In the genomic region with DNA sequence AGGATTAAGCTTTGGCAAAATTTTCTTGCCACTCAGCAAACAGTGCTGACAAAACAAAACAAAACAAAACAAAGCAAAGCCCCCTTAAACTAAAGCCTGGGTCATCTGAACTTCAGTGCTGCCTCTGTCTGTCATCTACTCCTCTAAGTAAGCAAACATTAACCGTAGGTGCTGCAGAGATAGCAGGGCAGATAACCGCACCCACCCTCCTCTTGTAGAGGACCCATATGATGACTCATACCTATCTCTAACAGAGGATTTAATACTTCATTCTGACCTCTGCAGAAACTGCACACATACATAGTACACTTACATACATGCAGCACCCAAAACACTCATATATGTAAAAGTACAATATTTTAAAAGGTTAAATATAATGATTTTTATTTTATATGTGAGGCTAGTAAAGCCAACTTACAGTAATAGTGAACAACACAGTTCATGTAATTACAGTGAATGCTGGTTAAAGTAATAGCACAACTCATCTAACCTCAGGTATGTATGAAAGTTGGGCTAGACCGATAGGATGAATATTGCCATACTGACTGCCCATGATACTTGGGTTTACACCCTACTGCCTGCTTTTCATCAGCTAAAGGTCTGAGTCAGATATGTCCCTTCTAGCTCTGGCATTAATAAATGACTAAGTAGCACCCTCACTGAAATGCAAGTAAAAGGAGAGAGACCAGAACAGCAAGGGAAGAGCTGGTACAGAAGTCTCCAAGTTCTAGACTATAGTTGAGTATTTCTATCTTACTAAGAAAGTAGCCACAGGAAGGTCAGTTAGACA, we compare ENCODE assay signal across 26 mouse cellular contexts. TPM values are rescaled to one million over a fixed set of nuclear protein-coding genes. Genes with fewer than 3 reads are reported as not detected.
DNase-seq lines count a peak whose midpoint lies in the region; ATAC-seq and TF ChIP-seq lines count a peak whose summit lies in the region.
"Had no signal": no experiment of that assay in that cellular context is flagged by ENCODE, and none has a peak within 500 bp of the region (broad histone marks: within the 10 kb centered on the region; RNA-seq: fewer than 3 reads in every experiment).

No protein-coding gene starts in this region.

- TF ChIP-seq CTCF in liver, postnatal 0 days (IDR thresholded peaks at IDR 0.05; ENCODE audit: low read depth): no peak
- TF ChIP-seq CTCF in Patski (IDR thresholded peaks at IDR 0.05): no peak

- H3K36me3 ChIP-seq in liver, postnatal 0 days (replicated peaks; ENCODE audit: insufficient read depth, low read length): peaks cover 7% of the 10 kb centered on the region
- H3K36me3 ChIP-seq in liver, embryonic 13.5 days: peaks cover 13% of the 10 kb centered on the region

- peaks cover 8% of the 10 kb centered on the region; the same call in 1 of the 2 replicates for H3K4me1 ChIP-seq in liver, postnatal 0 days (ENCODE audit: insufficient read depth)
- peaks cover 22% of the 10 kb centered on the region for H3K4me1 ChIP-seq in liver, embryonic 13.5 days (replicated peaks)
- H3K4me1 ChIP-seq: embryonic facial prominence, embryonic 10.5 days; heart, embryonic 15.5 days; hindbrain, embryonic 13.5 days; limb, embryonic 13.5 days; midbrain, embryonic 12.5 days had no signal

- no peak overlapping the region for H3K4me3 ChIP-seq in liver, postnatal 0 days (ENCODE audit: low read depth, low read length)
- H3K4me3 ChIP-seq in liver, embryonic 13.5 days (replicated peaks): no peak overlapping the region
- H3K4me3 ChIP-seq: embryonic facial prominence, embryonic 10.5 days; heart, embryonic 15.5 days; hindbrain, embryonic 13.5 days; limb, embryonic 13.5 days; midbrain, embryonic 12.5 days had no signal

- CTCF ChIA-PET in Patski (lab: Charles Lee): interaction anchor here (0.8 to 3.1 kb wide), 3 partner anchors 9 to 15 kb away, joined by 3 to 16 read pairs (median 3); no protein-coding TSS in a partner anchor

- no peak overlapping the region for H3K27ac ChIP-seq in liver, postnatal 0 days (ENCODE audit: low read depth)
- H3K27ac ChIP-seq in liver, embryonic 13.5 days: peak overlapping the region; percentile 43
- H3K27ac ChIP-seq: embryonic facial prominence, embryonic 10.5 days; heart, embryonic 15.5 days; hindbrain, embryonic 13.5 days; kidney, postnatal 0 days; limb, embryonic 13.5 days; midbrain, embryonic 12.5 days had no signal

- POLR2A ChIA-PET in Patski (lab: Charles Lee): interaction anchor here (0.9 kb wide), 1 partner anchor 11 kb away, joined by 3 read pairs; no protein-coding TSS in a partner anchor

- in situ Hi-C loops in Patski (cut with MboI; ENCODE audit: low pct_unique_long_range_greater_than_20kb): no loop called here

- ATAC-seq in liver, postnatal 0 days: no peak; the same call in 1 of the 2 replicates
- peak; percentile 53 for ATAC-seq in Patski
- ATAC-seq in liver, embryonic 13.5 days (ENCODE audit: low read depth): peak; percentile 97
- no peak for ATAC-seq in frontal cortex, adult (ENCODE audit: low TSS enrichment)
- ATAC-seq: forebrain, postnatal 0 days had no signal

- DNase-seq in liver (peak; percentile 67), Patski (ENCODE audit: low read depth, low spot score) (no peak)
- DNase-seq in liver, postnatal 0 days: no peak
- no peak for DNase-seq in liver, embryonic 13.5 days
- DNase-seq in yolk sac, embryonic 10.5 days (ENCODE audit: low spot score): peak; percentile 14
- DNase-seq in lung, postnatal 4 days: no peak
- DNase-seq: adrenal gland, postnatal 14 days; cerebellum, adult 9-10 months; forebrain, postnatal 0 days; gastrocnemius, postnatal 36 days; heart, postnatal 36 days; layer of hippocampus, adult 9-11 months; lung, embryonic 14.5 days; lung, postnatal 36 days had no signal

- TF ChIP-seq EP300 in liver, postnatal 0 days (IDR thresholded peaks at IDR 0.05; ENCODE audit: low read depth): no peak

- no peaks in the 10 kb centered on the region for H3K27me3 ChIP-seq in liver, postnatal 0 days (ENCODE audit: insufficient read depth, low read length)
- H3K27me3 ChIP-seq in Patski: no peaks in the 10 kb centered on the region
- H3K27me3 ChIP-seq in liver, embryonic 13.5 days: no peaks in the 10 kb centered on the region
- H3K27me3 ChIP-seq: CH12.LX; heart, embryonic 15.5 days; hindbrain, embryonic 13.5 days; limb, embryonic 13.5 days; midbrain, embryonic 12.5 days had no signal

- no peak overlapping the region for H3K9ac ChIP-seq in liver, postnatal 0 days (replicated peaks)
- H3K9ac ChIP-seq in liver, embryonic 13.5 days: no peak overlapping the region
- H3K9ac ChIP-seq: forebrain, postnatal 0 days; heart, embryonic 15.5 days; hindbrain, embryonic 13.5 days; limb, embryonic 13.5 days; lung, embryonic 14.5 days; midbrain, embryonic 12.5 days had no signal

- 48% methylated on average over 3 of the region's 3 CpGs for WGBS in liver, postnatal 0 days (ENCODE audit: insufficient replicate concordance)
- 40% methylated on average over 3 of the region's 3 CpGs for WGBS in liver, embryonic 13.5 days (ENCODE audit: insufficient replicate concordance)

- no peaks in the 10 kb centered on the region for H3K9me3 ChIP-seq in liver, postnatal 0 days (ENCODE audit: low read length)
- no peaks in the 10 kb centered on the region for H3K9me3 ChIP-seq in liver, embryonic 13.5 days (replicated peaks)
- H3K9me3 ChIP-seq: embryonic facial prominence, embryonic 10.5 days; heart, embryonic 15.5 days; hindbrain, embryonic 13.5 days; limb, embryonic 13.5 days; midbrain, embryonic 12.5 days had no signal

- no peak overlapping the region for H3K4me2 ChIP-seq in liver, postnatal 0 days (ENCODE audit: low read depth, low read length)
- H3K4me2 ChIP-seq in liver, embryonic 13.5 days: peak overlapping the region; percentile 38
- H3K4me2 ChIP-seq: heart, embryonic 15.5 days; hindbrain, embryonic 13.5 days; limb, embryonic 13.5 days; lung, embryonic 14.5 days; midbrain, embryonic 12.5 days had no signal

RNA-seq across cellular contexts. Expression of a gene that starts 22.4 kb away (rescaled TPM):
- polyA plus RNA-seq in liver, postnatal 0 days (2015; fragmentation: Nextera tagmentation; extraction: Ambion mirVana): 54.4 TPM in 2 replicates
- polyA plus RNA-seq in Patski (2021): 149 TPM
- polyA plus RNA-seq in liver, embryonic 13.5 days (2015; fragmentation: Nextera tagmentation; extraction: Ambion mirVana): 63.5 and 75.5 TPM in 2 replicates

RNA-seq across cellular contexts. Expression of a gene that starts 23.1 kb away (rescaled TPM):
- polyA plus RNA-seq in liver, postnatal 0 days (2015; fragmentation: Nextera tagmentation; extraction: Ambion mirVana): 0.15 and 0.45 TPM in 2 replicates
- polyA plus RNA-seq in Patski (2021): 4.4 TPM
- polyA plus RNA-seq in liver, embryonic 13.5 days (2015; fragmentation: Nextera tagmentation; extraction: Ambion mirVana): 0.48 and 0.57 TPM in 2 replicates

RNA-seq across cellular contexts. Expression of a gene that starts 52.3 kb away (rescaled TPM):
- polyA plus RNA-seq in liver, postnatal 0 days (2015; fragmentation: Nextera tagmentation; extraction: Ambion mirVana): not detected in 2 replicates
- polyA plus RNA-seq in Patski (2021): not detected
- polyA plus RNA-seq in liver, embryonic 13.5 days (2015; fragmentation: Nextera tagmentation; extraction: Ambion mirVana): not detected in 2 replicates
- polyA plus RNA-seq: embryonic facial prominence, embryonic 10.5 days; forebrain, embryonic 11.5 days; heart, embryonic 15.5 days; kidney, postnatal 0 days; large intestine, adult 2 months; limb, embryonic 13.5 days; lung, embryonic 14.5 days; midbrain, embryonic 12.5 days; small intestine, adult 2 months; urinary bladder, adult 2 months had no signal

Comparison
In these comparisons a context has a peak if more than half of its experiments do, and no peak if none do; other contexts are left out.
1. DNase-seq: peak in liver (single experiment) and yolk sac, embryonic 10.5 days (single experiment); none in liver, postnatal 0 days (single experiment), Patski (single experiment), liver, embryonic 13.5 days (single experiment) and lung, postnatal 4 days (0 of 2).
2. ATAC-seq: peak in Patski (single experiment) and liver, embryonic 13.5 days (single experiment); none in liver, postnatal 0 days (single experiment) and frontal cortex, adult (single experiment).